Mouse (Mus musculus) stomach, postnatal 0 days (tissue): ENCODE measurements at regions not wholly inside any gene's neighbourhood (a gene's known extent, or its start where the extent isn't known, plus 50 kb on each side); places are given as distances from the start of the nearest gene placed in this dataset.

Experiments
- ATAC-seq: fragments of 200-750 bp; cut with Nextera tagmentation; 2 replicates; pipeline ENCODE4 v1.8.0; 2017; ENCODE audit not compliant: low FRiP score, low TSS enrichment
- DNase-seq: peaks from one replicate; pipeline ENCODE4 v3.0.0-alpha.2; 2016; ENCODE audit warnings: low spot score
- H3K27ac ChIP-seq: fragments of 300-500 bp; sonication (generic); replicated peaks from 2 replicates; pipeline ENCODE4 v1.5.1; 2014; ENCODE audit warnings: mild to moderate bottlenecking, control low read depth
- H3K27me3 ChIP-seq: fragments of 300-500 bp; sonication (generic); 2 replicates; pipeline ENCODE4 v1.6.1; 2014; ENCODE audit warnings: low read length; ENCODE audit not compliant: control insufficient read depth, insufficient read depth
- H3K36me3 ChIP-seq: fragments of 300-500 bp; sonication (generic); 2 replicates; pipeline ENCODE4 v1.6.1; 2014; ENCODE audit warnings: low read length, mixed read lengths; ENCODE audit not compliant: control insufficient read depth, insufficient read depth
- H3K4me1 ChIP-seq: fragments of 300-500 bp; sonication (generic); replicated peaks from 2 replicates; pipeline ENCODE4 v1.6.1; 2014; ENCODE audit warnings: antibody characterized with exemption; ENCODE audit not compliant: control insufficient read depth, insufficient read depth
- H3K4me2 ChIP-seq: fragments of 300-500 bp; sonication (generic); replicated peaks from 2 replicates; pipeline ENCODE4 v1.6.1; 2014; ENCODE audit warnings: low read depth, mild to moderate bottlenecking, control low read depth, moderate library complexity
- H3K4me3 ChIP-seq: fragments of 300-500 bp; sonication (generic); 2 replicates; pipeline ENCODE4 v1.5.1; 2014; ENCODE audit warnings: low read depth, low read length, control low read depth
- H3K9ac ChIP-seq: fragments of 300-500 bp; sonication (generic); 2 replicates; pipeline ENCODE4 v1.6.1; 2014; ENCODE audit warnings: mild to moderate bottlenecking, low read length, control low read depth, mixed read lengths
- H3K9me3 ChIP-seq: fragments of 300-500 bp; sonication (generic); 2 replicates; pipeline ENCODE4 v1.6.1; 2016; ENCODE audit warnings: low read length; ENCODE audit not compliant: control insufficient read depth
- CTCF ChIP-seq: IDR thresholded peaks from 2 replicates; pipeline ENCODE4 v1.5.1; 2016; ENCODE audit warnings: antibody characterized with exemption, low read depth, mild to moderate bottlenecking, moderate library complexity
- EP300 ChIP-seq: optimal IDR thresholded peaks from 2 replicates; pipeline ENCODE3; 2016; ENCODE audit warnings: antibody characterized with exemption
- WGBS: fragments of 180-500 bp; shearing (Covaris S2); extraction: QIAGEN DNeasy Blood & Tissue Kit; methylation state at CpG from one replicate; pipeline ENCODE4 v1.1.7; 2014; 5-methylcytosine and 5-hydroxymethylcytosine counted together

GRCm38 (mm10) chr19:26548562-26549270, 56.1 kb upstream of the Smarca2 start:
- Histone ChIP-seq H3K9ac (no peak overlapping the region), H3K9me3 (no peaks in the 10 kb centered on the region), H3K27me3 (no peaks in the 10 kb centered on the region), H3K36me3 (no peaks in the 10 kb centered on the region), H3K27ac (no peak overlapping the region), H3K4me3 (no peak overlapping the region), H3K4me1 (no peaks in the 10 kb centered on the region), H3K4me2 (no peak overlapping the region)
- ATAC-seq (no peak), DNase-seq (no peak)
- no peak for TF ChIP-seq CTCF
- no peak for TF ChIP-seq EP300
- WGBS: 72% methylated on average over 14 of the region's 14 CpGs

GRCm38 (mm10) chr19:26550299-26550698, 54.6 kb upstream of the Smarca2 start:
- ATAC-seq (no peak), DNase-seq (no peak)
- H3K4me3 ChIP-seq: no peak overlapping the region
- WGBS: 65% methylated on average over 5 of the region's 5 CpGs
- no peaks in the 10 kb centered on the region for H3K4me1 ChIP-seq
- H3K36me3 ChIP-seq: no peaks in the 10 kb centered on the region
- H3K9me3 ChIP-seq: no peaks in the 10 kb centered on the region
- no peak for TF ChIP-seq CTCF
- TF ChIP-seq EP300: no peak
- no peaks in the 10 kb centered on the region for H3K27me3 ChIP-seq
- no peak overlapping the region for H3K4me2 ChIP-seq
- no peak overlapping the region for H3K9ac ChIP-seq
- H3K27ac ChIP-seq: no peak overlapping the region
